Mouse (Mus musculus): ENCODE measurements around the gene Parm1.

Parm1 gene

GRCm38 (mm10) chr5:91517480-91518301 is at the start of gene Parm1:
Parm1 (plus strand) TSS chr5:91517615.
- peak; percentile 88 for DNase-seq (ENCODE audit: low spot score)

GRCm38 (mm10) chr5:91475241-91475640 is 42.2 kb upstream of the Parm1 start:
- no peak for DNase-seq (ENCODE audit: low spot score)

GRCm38 (mm10) chr5:91476863-91477262 is 40.6 kb upstream of the Parm1 start:
- no peak for DNase-seq (ENCODE audit: low spot score)

- no peak for DNase-seq (ENCODE audit: low spot score)
These were observed 38.7 kb upstream of the Parm1 start for GRCm38 (mm10) chr5:91478673-91479072.

- DNase-seq (ENCODE audit: low spot score): no peak
These were observed 37.3 kb upstream of the Parm1 start for GRCm38 (mm10) chr5:91480129-91480528.

- no peak for DNase-seq (ENCODE audit: low spot score)
These were observed 33.1 kb upstream of the Parm1 start for GRCm38 (mm10) chr5:91484324-91484723.

- DNase-seq (ENCODE audit: low spot score): no peak
These were observed 23.0 kb upstream of the Parm1 start for GRCm38 (mm10) chr5:91494456-91494855.

GRCm38 (mm10) chr5:91501361-91501760 is 16.1 kb upstream of the Parm1 start:
- DNase-seq (ENCODE audit: low spot score): no peak

- no peak for DNase-seq (ENCODE audit: low spot score)
These were observed 15.0 kb upstream of the Parm1 start for GRCm38 (mm10) chr5:91502366-91502765.

- no peak for DNase-seq (ENCODE audit: low spot score)
These were observed 13.0 kb upstream of the Parm1 start for GRCm38 (mm10) chr5:91504320-91504922.

DNA sequence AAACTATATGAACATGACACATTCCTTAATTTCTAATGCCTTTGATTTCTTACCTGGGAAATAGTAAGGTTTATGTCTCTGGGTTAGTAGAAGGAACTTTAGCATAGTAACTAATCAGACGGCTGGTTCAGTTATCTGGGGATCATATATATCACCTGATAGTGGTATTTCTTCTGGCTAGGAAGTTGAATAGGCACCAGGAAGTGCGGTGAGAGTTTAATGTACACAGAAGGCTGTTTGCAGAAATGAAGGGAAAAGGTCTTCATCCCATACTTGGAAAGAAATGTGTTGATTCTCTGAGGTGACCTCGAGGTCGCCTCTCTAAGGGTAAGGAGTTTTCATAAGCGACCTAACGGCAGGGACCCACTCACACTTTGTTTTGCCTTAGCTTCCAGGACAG is 338 bp upstream of the Parm1 start:
- no peak for DNase-seq (ENCODE audit: low spot score)

DNA sequence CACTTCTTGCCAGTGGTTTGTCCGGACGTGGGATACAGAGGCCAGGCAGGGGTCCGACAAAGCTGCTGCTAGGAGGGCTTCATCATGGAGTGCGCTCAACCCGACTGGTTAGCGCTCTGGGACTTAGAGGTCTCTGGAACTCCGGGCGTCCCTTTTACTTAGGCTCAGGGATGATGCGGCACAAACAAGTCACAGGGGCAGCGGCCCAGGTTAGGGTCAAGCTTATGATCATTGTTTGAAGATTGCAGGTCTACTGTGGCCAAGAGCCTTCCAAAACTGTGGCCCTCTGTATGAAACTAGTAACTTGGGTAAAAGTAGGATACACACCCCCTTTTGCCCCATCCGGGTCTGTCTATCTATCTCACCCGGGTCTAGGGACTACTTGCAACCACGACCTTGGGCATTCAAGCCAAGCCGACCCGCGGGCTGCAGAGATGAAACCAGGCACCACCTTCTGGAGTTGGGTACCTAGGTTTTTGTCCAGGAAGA is 931 bp downstream of the Parm1 start:
- DNase-seq (ENCODE audit: low spot score): no peak

- peak; percentile 22 for DNase-seq (ENCODE audit: low spot score)
These were observed 1.5 kb downstream of the Parm1 start for GRCm38 (mm10) chr5:91518946-91519345.

- DNase-seq (ENCODE audit: low spot score): peak; percentile 19
These were observed 2.1 kb downstream of the Parm1 start for GRCm38 (mm10) chr5:91519521-91519920.

DNA sequence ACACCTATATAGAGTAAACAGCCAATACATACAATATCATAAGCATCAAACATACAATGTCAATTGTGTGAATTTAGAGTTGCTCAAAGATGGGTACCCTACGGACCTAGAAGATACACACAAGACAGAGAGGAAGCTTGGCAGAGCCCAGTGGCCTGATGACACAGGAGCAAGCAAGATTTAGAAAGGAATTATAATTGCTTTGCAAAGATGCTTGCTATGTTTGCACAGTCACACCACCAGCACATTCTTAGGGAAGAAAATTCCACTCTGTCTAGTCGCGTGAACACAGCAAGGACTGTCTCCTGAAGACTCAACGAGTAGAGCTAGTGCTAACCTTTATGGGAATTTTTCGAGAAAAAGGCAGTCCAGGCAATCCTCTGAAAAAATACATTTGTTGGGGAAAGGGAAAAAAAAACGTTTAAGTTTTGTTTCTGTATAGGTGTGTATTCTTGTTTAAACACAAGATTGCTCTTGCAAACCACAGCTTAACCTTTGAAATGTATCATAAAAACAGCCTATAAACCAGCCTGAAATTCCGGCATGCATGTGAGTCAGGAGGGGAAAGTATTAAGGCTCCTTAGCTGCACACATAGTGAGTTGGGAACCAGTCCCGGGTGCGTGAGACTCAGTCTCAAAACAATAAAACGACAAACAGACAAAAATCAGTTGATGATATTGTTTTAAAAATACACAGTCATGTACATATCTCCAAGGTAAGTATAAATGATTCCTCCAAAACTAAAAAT is 15.5 kb downstream of the Parm1 start:
- no peak for DNase-seq (ENCODE audit: low spot score)

DNA sequence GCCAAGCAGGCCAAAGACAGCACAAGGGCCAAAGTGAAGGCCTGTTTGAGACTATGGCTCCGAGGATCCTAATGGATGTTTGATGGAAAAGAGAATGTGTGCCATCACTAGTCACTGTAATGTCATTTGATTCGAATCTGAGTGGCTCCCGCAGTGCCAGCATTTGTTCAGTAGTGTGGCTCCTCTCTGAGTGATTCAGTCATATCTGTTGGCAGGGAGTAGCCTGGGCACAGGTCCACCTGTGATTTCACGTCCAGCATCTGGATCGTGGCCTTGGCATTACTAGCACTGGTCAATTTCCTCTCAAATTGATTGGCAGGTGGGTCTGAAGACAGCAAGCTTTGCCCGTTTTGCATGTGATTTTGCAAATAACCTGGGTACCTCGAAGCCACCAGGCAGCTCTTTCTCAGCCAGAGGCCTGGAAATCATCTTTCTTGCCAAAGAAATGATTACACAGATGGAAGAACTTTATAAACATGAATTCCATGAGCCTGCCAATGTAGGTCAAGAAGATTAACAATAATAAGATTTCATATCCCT is 41.7 kb downstream of the Parm1 start:
- DNase-seq (ENCODE audit: low spot score): no peak

DNA sequence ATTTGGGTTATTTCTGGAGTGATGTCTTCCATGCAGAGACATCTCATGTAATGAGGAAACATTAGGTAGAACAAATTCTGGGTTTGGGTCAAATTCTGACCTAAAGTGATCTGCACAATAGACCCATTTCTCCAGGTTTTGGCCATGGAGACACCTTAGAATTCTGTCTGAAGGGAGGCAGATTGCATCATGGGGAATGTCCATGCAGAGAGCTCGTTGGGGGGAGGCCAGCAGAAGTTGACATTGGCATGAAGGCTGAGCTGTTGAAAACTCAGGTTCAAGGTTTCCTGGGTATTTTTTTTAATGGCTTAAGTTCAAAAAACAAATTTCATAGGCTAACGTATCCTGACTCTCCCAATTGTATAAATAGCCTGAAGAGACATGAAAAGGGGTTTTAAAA is 42.3 kb downstream of the Parm1 start:
- no peak for DNase-seq (ENCODE audit: low spot score)

GRCm38 (mm10) chr5:91561394-91561793 is 44.0 kb downstream of the Parm1 start:
- no peak for DNase-seq (ENCODE audit: low spot score)

DNA sequence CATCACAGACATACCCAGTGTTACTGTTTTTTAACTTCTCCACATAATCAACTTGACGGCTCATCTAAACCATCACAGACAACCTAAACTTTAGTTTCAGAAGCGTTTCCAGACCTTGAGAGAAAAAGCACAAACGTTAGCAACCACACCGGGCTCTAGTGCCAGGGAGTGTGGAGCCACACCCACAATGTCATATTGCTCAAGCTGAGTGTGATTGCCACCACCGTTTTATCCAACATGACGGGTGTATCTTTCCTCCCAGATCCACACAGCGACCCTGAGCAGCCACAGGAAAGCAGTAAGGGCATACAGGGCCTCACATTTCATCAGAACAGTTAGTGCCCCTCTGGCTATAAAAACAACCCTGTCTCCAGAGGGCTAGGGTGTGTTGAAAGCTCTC is 45.1 kb downstream of the Parm1 start:
- DNase-seq (ENCODE audit: low spot score): no peak

DNA sequence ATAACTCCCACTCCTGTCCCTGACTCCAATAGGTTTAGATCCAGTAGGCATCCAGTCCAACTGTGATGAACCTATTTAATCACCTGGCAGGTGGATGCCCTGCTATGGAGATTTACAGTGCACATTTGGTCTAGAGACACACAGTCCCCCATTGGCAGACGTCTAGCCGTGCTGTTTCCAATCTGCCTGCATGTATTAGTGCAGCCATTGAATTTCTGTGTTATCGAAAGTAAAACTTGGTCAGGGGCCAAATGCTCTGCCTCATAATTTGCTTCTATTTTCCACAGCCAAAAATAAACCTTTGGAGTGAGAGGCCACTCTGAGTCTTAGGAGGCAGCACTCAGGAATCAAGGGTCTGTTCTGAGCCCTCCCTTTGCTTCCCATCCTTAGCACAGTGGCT is 46.6 kb downstream of the Parm1 start:
- no peak for DNase-seq (ENCODE audit: low spot score)

DNA sequence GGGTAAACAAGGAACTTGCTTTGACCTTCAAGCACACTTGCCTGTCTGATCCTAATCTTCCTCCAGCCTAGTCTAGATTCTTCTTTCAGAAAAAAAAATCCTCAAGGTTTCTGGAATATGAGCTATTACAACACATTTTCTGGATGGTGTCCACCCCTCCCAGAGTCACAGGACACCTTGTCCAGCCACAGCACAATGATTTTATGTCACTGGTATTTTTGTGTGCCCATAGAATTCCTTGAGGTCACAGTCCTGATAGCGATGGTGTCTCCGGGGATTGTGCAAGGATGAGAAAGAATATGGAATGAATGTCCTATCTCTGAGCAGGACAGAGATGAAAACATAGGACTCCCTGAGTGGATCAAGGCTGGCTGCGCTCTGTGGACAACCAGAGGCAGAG is 48.0 kb downstream of the Parm1 start:
- DNase-seq (ENCODE audit: low spot score): no peak

DNA sequence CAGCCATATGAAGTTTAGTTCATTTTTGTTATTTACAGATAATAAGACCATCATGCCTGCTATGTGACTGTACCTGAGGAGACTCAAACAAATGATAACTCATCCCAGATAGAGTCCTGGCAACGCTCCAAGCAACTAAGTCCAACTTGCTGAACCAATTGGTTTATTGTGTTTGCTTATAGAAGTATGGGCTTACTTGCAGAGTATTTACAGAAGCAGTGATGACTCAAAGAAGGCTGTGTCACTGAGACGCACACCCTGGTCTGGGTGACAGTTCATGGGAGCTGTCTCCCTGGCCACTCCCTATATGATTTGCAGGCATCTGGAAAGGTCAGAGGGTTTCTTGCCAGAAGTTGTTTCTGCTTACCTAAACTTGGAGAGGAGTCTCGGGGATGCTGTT is 49.2 kb downstream of the Parm1 start:
- peak; percentile 5 for DNase-seq (ENCODE audit: low spot score)

DNA sequence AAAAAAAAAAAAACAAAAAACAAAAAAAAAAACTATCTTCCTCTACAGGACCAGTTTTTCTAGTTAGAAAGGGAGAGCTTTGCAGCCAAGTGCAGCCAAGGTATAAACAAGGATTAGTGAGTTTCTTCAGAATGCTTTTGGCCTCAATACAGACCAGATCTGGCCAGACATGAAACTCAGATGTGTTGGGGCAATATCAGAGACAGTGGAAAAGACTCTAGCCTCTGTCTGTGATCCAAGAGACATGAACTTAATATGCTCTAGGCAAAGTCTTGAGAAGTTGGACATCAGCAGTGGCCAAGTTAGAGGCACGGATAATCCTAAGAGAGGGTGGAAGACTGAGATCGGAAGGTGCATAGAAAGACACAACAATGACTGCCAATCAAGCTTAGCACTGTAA is 56.8 kb downstream of the Parm1 start:
- DNase-seq (ENCODE audit: low spot score): no peak

Data from yolk sac, embryonic 10.5 days (tissue).